Mouse (Mus musculus) CH12.LX (cell line): ENCODE data around the gene Speg.

ENCODE experiments used
- CTCF ChIP-seq, 2 experiments: IDR thresholded peaks in 1 of 2; conservative IDR thresholded peaks in 1 of 2; 2 replicates each; pipeline ENCODE4 v1.5.1; 2011 to 2012; ENCODE audit warnings: low read depth in 2 of 2, low read length in 2 of 2, improper control_type of control experiment in 1 of 2, inconsistent platforms in 1 of 2, mild to moderate bottlenecking in 1 of 2, moderate library complexity in 1 of 2
- E2F4 ChIP-seq: IDR thresholded peaks from 2 replicates; pipeline ENCODE4 v1.6.1; 2011; ENCODE audit warnings: low read depth, low read length, improper control_type of control experiment; ENCODE audit not compliant: insufficient replicate concordance
- EP300 ChIP-seq: IDR thresholded peaks from 2 replicates; pipeline ENCODE4 v1.6.1; 2011; ENCODE audit warnings: low read length, improper control_type of control experiment
- HCFC1 ChIP-seq: IDR thresholded peaks from 2 replicates; pipeline ENCODE4 v1.6.1; 2012; ENCODE audit warnings: low read depth, mild to moderate bottlenecking, inconsistent platforms, low read length, improper control_type of control experiment
- IRF4 ChIP-seq: IDR thresholded peaks from 2 replicates; pipeline ENCODE4 v1.6.1; 2014; ENCODE audit warnings: low read depth, mild to moderate bottlenecking, inconsistent platforms, low read length, improper control_type of control experiment
- MAX ChIP-seq: IDR thresholded peaks from 2 replicates; pipeline ENCODE4 v1.6.1; 2011; ENCODE audit warnings: low read length, improper control_type of control experiment
- MEF2A ChIP-seq: IDR thresholded peaks from 2 replicates; pipeline ENCODE4 v1.6.1; 2014; ENCODE audit warnings: low read depth, mild to moderate bottlenecking, inconsistent platforms, low read length, improper control_type of control experiment, borderline replicate concordance
- MXI1 ChIP-seq: IDR thresholded peaks from 2 replicates; pipeline ENCODE4 v1.6.1; 2011; ENCODE audit warnings: mild to moderate bottlenecking, low read depth, low read length, improper control_type of control experiment
- NELFE ChIP-seq: IDR thresholded peaks from 2 replicates; pipeline ENCODE4 v1.6.1; 2011; ENCODE audit warnings: low read depth, low read length, improper control_type of control experiment
- POLR2A ChIP-seq: IDR thresholded peaks from 2 replicates; pipeline ENCODE4 v1.6.1; 2011; ENCODE audit warnings: low read depth, mild to moderate bottlenecking, improper control_type of control experiment, low read length
- RAD21 ChIP-seq: IDR thresholded peaks from 2 replicates; pipeline ENCODE4 v1.6.1; 2011; ENCODE audit warnings: low read depth, mild to moderate bottlenecking, low read length, improper control_type of control experiment, moderate library complexity
- SIN3A ChIP-seq: IDR thresholded peaks from 2 replicates; pipeline ENCODE4 v1.6.1; 2012; ENCODE audit warnings: low read length, improper control_type of control experiment, inconsistent platforms

GRCm38 (mm10) chr1:75382356-75383071 is 7.4 kb downstream of the Speg start:
- TF ChIP-seq MAX = no peak
- no peak for TF ChIP-seq EP300
- TF ChIP-seq RAD21 = no peak
- no peak for TF ChIP-seq IRF4
- no peak for TF ChIP-seq MXI1
- TF ChIP-seq CTCF (conservative IDR thresholded peaks at IDR 0.05 in 1 of 2, IDR thresholded peaks at IDR 0.05 in 1 of 2; ENCODE audit: low read depth in 2 of 2, low read length in 2 of 2) = no peak
- TF ChIP-seq POLR2A = no peak
- TF ChIP-seq NELFE = no peak
- no peak for TF ChIP-seq SIN3A
- no peak for TF ChIP-seq E2F4
- no peak for TF ChIP-seq HCFC1
- no peak for TF ChIP-seq MEF2A
